Mouse (Mus musculus): ENCODE data around the gene Kcnj9. TPM values are rescaled to one million over a fixed set of nuclear protein-coding genes. Genes with fewer than 3 reads are reported as not detected.

Gene Kcnj9
- total and polyA plus RNA-seq, 3 experiments = not detected

- TF ChIP-seq POLR2AphosphoS5 (IDR thresholded peaks at IDR 0.05; ENCODE audit: insufficient replicate concordance, low read depth, low read length) (no peak), TAL1 (conservative IDR thresholded peaks at IDR 0.05; ENCODE audit: low read depth, low read length) (no peak), GATA2 (IDR thresholded peaks at IDR 0.05; ENCODE audit: borderline replicate concordance, low read depth, low read length) (no peak), CTCF (IDR thresholded peaks at IDR 0.05; ENCODE audit: low read depth, low read length) (no peak), GATA1 (IDR thresholded peaks at IDR 0.05; ENCODE audit: borderline replicate concordance, low read length) (no peak)
- ATAC-seq (ENCODE audit: extremely low read depth, insufficient number of reproducible peaks, low FRiP score, poor library complexity, severe bottlenecking) = no peak
Observed at GRCm38 (mm10) chr1:172302311-172302710, 26.8 kb downstream of the Kcnj9 start.

DNA sequence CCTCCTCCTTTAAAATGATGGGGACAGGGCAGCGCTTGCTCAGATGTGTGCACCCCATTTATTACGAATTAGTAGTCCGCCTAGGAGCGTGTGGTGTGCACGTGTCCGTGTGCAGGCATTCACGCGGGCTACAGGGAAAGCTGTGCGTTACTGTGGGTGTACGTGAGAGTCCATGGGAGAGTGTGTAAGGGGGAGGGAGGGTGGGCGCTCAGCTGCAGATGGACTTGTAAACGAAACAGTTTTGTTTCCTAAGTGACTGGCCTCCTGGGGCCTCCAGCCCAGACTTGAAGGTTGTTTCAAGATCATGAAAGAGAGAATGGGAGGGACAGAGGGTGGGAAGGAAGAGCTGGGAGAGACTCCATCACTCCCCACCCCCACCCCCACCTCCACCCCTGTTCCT, 27.9 kb downstream of the Kcnj9 start:
- Histone ChIP-seq H3K9me3 (replicated peaks) (no peaks in the 10 kb centered on the region), H3K27me3 (ENCODE audit: insufficient read depth, low read length) (peaks cover 43% of the 10 kb centered on the region), H3K36me3 (replicated peaks) (no peaks in the 10 kb centered on the region), H3K4me3 (ENCODE audit: low read depth, low read length) (no peak overlapping the region), H3K4me1 (ENCODE audit: insufficient read depth, low read depth, low read length) (peaks cover 26% of the 10 kb centered on the region)
- no peak for DNase-seq (ENCODE audit: low spot score)
- TF ChIP-seq GATA2 (IDR thresholded peaks at IDR 0.05; ENCODE audit: borderline replicate concordance, low read depth, low read length) (no peak), CTCF (IDR thresholded peaks at IDR 0.05; ENCODE audit: low read depth, low read length) (no peak), GATA1 (IDR thresholded peaks at IDR 0.05; ENCODE audit: borderline replicate concordance, low read length) (no peak), POLR2AphosphoS5 (IDR thresholded peaks at IDR 0.05; ENCODE audit: insufficient replicate concordance, low read depth, low read length) (no peak), TAL1 (conservative IDR thresholded peaks at IDR 0.05; ENCODE audit: low read depth, low read length) (no peak)
- no peak for ATAC-seq (ENCODE audit: extremely low read depth, insufficient number of reproducible peaks, low FRiP score, poor library complexity, severe bottlenecking)

More at GRCm38 (mm10) chr1:172302311-172302710, 26.8 kb downstream of the Kcnj9 start:
- peaks cover 28% of the 10 kb centered on the region for H3K4me1 ChIP-seq (ENCODE audit: insufficient read depth, low read depth, low read length)
- no peaks in the 10 kb centered on the region for H3K9me3 ChIP-seq (replicated peaks)
- H3K4me3 ChIP-seq (ENCODE audit: low read depth, low read length) = no peak overlapping the region
- H3K36me3 ChIP-seq (replicated peaks) = no peaks in the 10 kb centered on the region
- peaks cover 34% of the 10 kb centered on the region for H3K27me3 ChIP-seq (ENCODE audit: insufficient read depth, low read length)
- no peak for DNase-seq (ENCODE audit: low spot score)

DNA sequence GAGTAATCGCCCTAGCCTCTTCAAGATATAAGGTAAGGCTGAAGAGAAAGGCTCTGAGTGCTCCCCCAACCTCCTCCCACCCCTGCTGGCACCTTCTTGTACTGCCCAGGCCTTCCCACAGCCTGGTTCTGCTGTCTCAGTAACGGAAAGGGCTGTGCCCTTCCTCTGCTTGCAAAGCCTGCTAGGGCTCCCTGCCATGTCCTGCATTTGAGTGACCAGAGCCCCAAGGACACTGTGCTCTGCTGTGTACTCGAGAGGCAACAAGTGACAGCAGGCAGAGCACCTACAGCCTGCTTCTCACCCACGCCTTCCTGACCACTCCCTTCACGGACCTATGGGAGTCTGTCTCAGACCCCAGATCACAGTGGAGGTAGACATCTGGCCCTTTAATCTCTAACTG, 28.9 kb downstream of the Kcnj9 start:
- Histone ChIP-seq H3K9me3 (replicated peaks) (no peaks in the 10 kb centered on the region), H3K36me3 (replicated peaks) (no peaks in the 10 kb centered on the region), H3K4me3 (ENCODE audit: low read depth, low read length) (no peak overlapping the region), H3K4me1 (ENCODE audit: insufficient read depth, low read depth, low read length) (peaks cover 18% of the 10 kb centered on the region), H3K27me3 (ENCODE audit: insufficient read depth, low read length) (peaks cover 48% of the 10 kb centered on the region)
- ATAC-seq (ENCODE audit: extremely low read depth, insufficient number of reproducible peaks, low FRiP score, poor library complexity, severe bottlenecking) = no peak
- TF ChIP-seq TAL1 (conservative IDR thresholded peaks at IDR 0.05; ENCODE audit: low read depth, low read length) (no peak), GATA2 (IDR thresholded peaks at IDR 0.05; ENCODE audit: borderline replicate concordance, low read depth, low read length) (no peak), GATA1 (IDR thresholded peaks at IDR 0.05; ENCODE audit: borderline replicate concordance, low read length) (no peak), POLR2AphosphoS5 (IDR thresholded peaks at IDR 0.05; ENCODE audit: insufficient replicate concordance, low read depth, low read length) (no peak)
- DNase-seq (ENCODE audit: low spot score) = no peak

- DNase-seq (ENCODE audit: low spot score) (no peak), ATAC-seq (ENCODE audit: extremely low read depth, insufficient number of reproducible peaks, low FRiP score, poor library complexity, severe bottlenecking) (no peak)
- TF ChIP-seq TAL1 (conservative IDR thresholded peaks at IDR 0.05; ENCODE audit: low read depth, low read length) (no peak), GATA1 (IDR thresholded peaks at IDR 0.05; ENCODE audit: borderline replicate concordance, low read length) (no peak), POLR2AphosphoS5 (IDR thresholded peaks at IDR 0.05; ENCODE audit: insufficient replicate concordance, low read depth, low read length) (no peak), GATA2 (IDR thresholded peaks at IDR 0.05; ENCODE audit: borderline replicate concordance, low read depth, low read length) (no peak), CTCF (IDR thresholded peaks at IDR 0.05; ENCODE audit: low read depth, low read length) (no peak)
- Histone ChIP-seq H3K27me3 (ENCODE audit: insufficient read depth, low read length) (peaks cover 49% of the 10 kb centered on the region), H3K4me3 (ENCODE audit: low read depth, low read length) (no peak overlapping the region), H3K9me3 (replicated peaks) (no peaks in the 10 kb centered on the region), H3K36me3 (replicated peaks) (no peaks in the 10 kb centered on the region), H3K4me1 (ENCODE audit: insufficient read depth, low read depth, low read length) (peaks cover 14% of the 10 kb centered on the region)
Observed at GRCm38 (mm10) chr1:172299528-172299927, 29.6 kb downstream of the Kcnj9 start.

GRCm38 (mm10) chr1:172297611-172298537, 31.2 kb downstream of the Kcnj9 start, which contains the start of gene Atp1a2:
Gene Atp1a2, minus strand, starts transcription at chr1:172298064.
- DNase-seq (ENCODE audit: low spot score) (no peak), ATAC-seq (ENCODE audit: extremely low read depth, insufficient number of reproducible peaks, low FRiP score, poor library complexity, severe bottlenecking) (no peak)
- Histone ChIP-seq H3K9me3 (replicated peaks) (no peaks in the 10 kb centered on the region), H3K4me1 (ENCODE audit: insufficient read depth, low read depth, low read length) (peaks cover 4% of the 10 kb centered on the region), H3K4me3 (ENCODE audit: low read depth, low read length) (no peak within 1 kb of the TSS), H3K27me3 (ENCODE audit: insufficient read depth, low read length) (peaks cover 45% of the 10 kb centered on the region), H3K36me3 (replicated peaks) (no peaks in the 10 kb centered on the region)
- TF ChIP-seq GATA1 (IDR thresholded peaks at IDR 0.05; ENCODE audit: borderline replicate concordance, low read length) (no peak), CTCF (IDR thresholded peaks at IDR 0.05; ENCODE audit: low read depth, low read length) (no peak), TAL1 (conservative IDR thresholded peaks at IDR 0.05; ENCODE audit: low read depth, low read length) (no peak), GATA2 (IDR thresholded peaks at IDR 0.05; ENCODE audit: borderline replicate concordance, low read depth, low read length) (no peak), POLR2AphosphoS5 (IDR thresholded peaks at IDR 0.05; ENCODE audit: insufficient replicate concordance, low read depth, low read length) (no peak)

- Histone ChIP-seq H3K4me3 (ENCODE audit: low read depth, low read length) (no peak overlapping the region), H3K9me3 (replicated peaks) (no peaks in the 10 kb centered on the region), H3K36me3 (replicated peaks) (no peaks in the 10 kb centered on the region), H3K27me3 (ENCODE audit: insufficient read depth, low read length) (peaks cover 38% of the 10 kb centered on the region), H3K4me1 (ENCODE audit: insufficient read depth, low read depth, low read length) (peaks cover 4% of the 10 kb centered on the region)
- no peak for TF ChIP-seq POLR2AphosphoS5 (IDR thresholded peaks at IDR 0.05; ENCODE audit: insufficient replicate concordance, low read depth, low read length)
- no peak for TF ChIP-seq GATA1 (IDR thresholded peaks at IDR 0.05; ENCODE audit: borderline replicate concordance, low read length)
- no peak for TF ChIP-seq TAL1 (conservative IDR thresholded peaks at IDR 0.05; ENCODE audit: low read depth, low read length)
- TF ChIP-seq CTCF (IDR thresholded peaks at IDR 0.05; ENCODE audit: low read depth, low read length) = no peak
- TF ChIP-seq GATA2 (IDR thresholded peaks at IDR 0.05; ENCODE audit: borderline replicate concordance, low read depth, low read length) = no peak
- DNase-seq (ENCODE audit: low spot score) (no peak), ATAC-seq (ENCODE audit: extremely low read depth, insufficient number of reproducible peaks, low FRiP score, poor library complexity, severe bottlenecking) (no peak)
Observed at GRCm38 (mm10) chr1:172296816-172297510, 32.2 kb downstream of the Kcnj9 start.

All from G1E (cell line).